ENCODE assay signal across 8 mouse cellular contexts in the genomic region with DNA sequence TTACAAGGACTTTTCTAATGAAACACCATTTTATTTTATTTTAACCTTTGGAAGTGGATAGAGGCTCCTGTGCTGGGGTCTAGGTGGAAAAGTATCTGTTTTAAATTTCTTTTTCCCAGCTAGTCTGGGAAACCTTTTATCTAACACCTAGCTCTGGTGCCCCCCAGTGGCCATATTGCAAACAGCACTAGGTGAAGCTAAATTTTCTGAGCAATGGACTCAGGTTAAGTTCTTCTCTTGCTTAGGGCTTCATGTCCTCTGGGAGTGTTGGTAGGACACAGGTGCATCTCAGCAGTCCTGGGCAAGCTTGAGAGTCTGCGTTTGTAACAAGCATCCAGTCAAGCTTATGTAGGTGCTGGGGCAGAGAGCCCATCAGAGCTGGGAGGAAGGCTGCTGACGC. TPM values are rescaled to one million over a fixed set of nuclear protein-coding genes. Genes with fewer than 3 reads are reported as not detected.
A peak's percentile ranks its signal among the peaks of the same experiment; 100 is the strongest.
DNase-seq lines count a peak whose midpoint lies in the region; ATAC-seq and TF ChIP-seq lines count a peak whose summit lies in the region.

No protein-coding gene starts in this region.

- H3K9me3 ChIP-seq in hindbrain, embryonic 10.5 days: 0 out of 2 replicates have a peak, but pooled peaks cover 2% of the 10 kb centered on the region
- H3K9me3 ChIP-seq in hindbrain, embryonic 12.5 days (replicated peaks): no peaks in the 10 kb centered on the region
- H3K9me3 ChIP-seq in limb, embryonic 14.5 days (ENCODE audit: control insufficient read depth, low read length): no peaks in the 10 kb centered on the region

- H3K4me1 ChIP-seq in hindbrain, embryonic 10.5 days (replicated peaks): peaks cover 10% of the 10 kb centered on the region; the same call in 1 of the 2 replicates
- H3K4me1 ChIP-seq in hindbrain, embryonic 12.5 days: no peaks in the 10 kb centered on the region
- H3K4me1 ChIP-seq in limb, embryonic 14.5 days (ENCODE audit: control insufficient read depth, insufficient read depth, low read length): no peaks in the 10 kb centered on the region

- H3K4me2 ChIP-seq in hindbrain, embryonic 12.5 days (replicated peaks): no peak overlapping the region
- H3K4me2 ChIP-seq in limb, embryonic 14.5 days (replicated peaks; ENCODE audit: low read depth, low read length, severe bottlenecking): no peak overlapping the region

- no peak for TF ChIP-seq POLR2A in limb, embryonic 14.5 days (IDR thresholded peaks at IDR 0.05; ENCODE audit: borderline replicate concordance, extremely low read depth, insufficient read depth, insufficient read length)

- WGBS in hindbrain, embryonic 10.5 days: 57% methylated on average over 2 of the region's 2 CpGs
- WGBS in hindbrain, embryonic 12.5 days: 54% methylated on average over 2 of the region's 2 CpGs
- WGBS in limb, embryonic 14.5 days: 53% methylated on average over 2 of the region's 2 CpGs

- H3K27me3 ChIP-seq in hindbrain, embryonic 10.5 days (ENCODE audit: insufficient read depth, poor library complexity, severe bottlenecking): no peaks in the 10 kb centered on the region
- 0 out of 2 replicates have a peak, but pooled peaks cover 4% of the 10 kb centered on the region for H3K27me3 ChIP-seq in hindbrain, embryonic 12.5 days
- no peaks in the 10 kb centered on the region for H3K27me3 ChIP-seq in limb, embryonic 14.5 days (ENCODE audit: control insufficient read depth, insufficient read depth, low read length)

- H3K36me3 ChIP-seq in hindbrain, embryonic 10.5 days: no peaks in the 10 kb centered on the region
- H3K36me3 ChIP-seq in hindbrain, embryonic 12.5 days: no peaks in the 10 kb centered on the region
- no peaks in the 10 kb centered on the region for H3K36me3 ChIP-seq in limb, embryonic 14.5 days (ENCODE audit: control insufficient read depth, insufficient read depth, low read length)

- H3K9ac ChIP-seq in hindbrain, embryonic 12.5 days: no peak overlapping the region
- no peak overlapping the region for H3K9ac ChIP-seq in limb, embryonic 14.5 days (ENCODE audit: low read depth, low read length, severe bottlenecking)

- ATAC-seq in hindbrain, embryonic 12.5 days (ENCODE audit: low FRiP score): no peak
- ATAC-seq in limb, embryonic 14.5 days (ENCODE audit: low FRiP score, low read depth): no peak; the same call in 1 of the 2 replicates

- H3K4me3 ChIP-seq in hindbrain, embryonic 10.5 days: no peak overlapping the region
- no peak overlapping the region for H3K4me3 ChIP-seq in hindbrain, embryonic 12.5 days
- H3K4me3 ChIP-seq in limb, embryonic 14.5 days (replicated peaks; ENCODE audit: low read length): no peak overlapping the region

- no peak overlapping the region for H3K27ac ChIP-seq in hindbrain, embryonic 10.5 days
- H3K27ac ChIP-seq in hindbrain, embryonic 12.5 days: no peak overlapping the region
- no peak overlapping the region for H3K27ac ChIP-seq in limb, embryonic 14.5 days (replicated peaks; ENCODE audit: low read depth, low read length)

- DNase-seq in hindbrain, embryonic 10.5 days (ENCODE audit: low spot score): peak; percentile 65
- peak; percentile 82 for DNase-seq in adipocyte (ENCODE audit: low spot score)
- DNase-seq in embryo, embryonic 11 days: peak; percentile 73
- peak; percentile 34 to 81 for DNase-seq in kidney, adult 8-10 months
- peak; percentile 69 for DNase-seq in limb, embryonic 14.5 days (ENCODE audit: low spot score)
- DNase-seq in right cerebral cortex, adult 18-20 months: peak; percentile 75
- peak; percentile 32 for DNase-seq in urinary bladder, postnatal 10 days (ENCODE audit: low spot score)

RNA-seq across cellular contexts. Expression of a gene that starts 13.0 kb away (rescaled TPM):
- 8.4 and 9.2 TPM in 2 replicates for polyA plus RNA-seq in hindbrain, embryonic 10.5 days (2016; fragmentation: Nextera tagmentation; extraction: Ambion mirVana)
- polyA plus RNA-seq in hindbrain, embryonic 12.5 days (2016; fragmentation: Nextera tagmentation; extraction: Ambion mirVana): 8.6 and 9.6 TPM in 2 replicates
- 12.8 and 16.3 TPM in 2 replicates for polyA plus RNA-seq in limb, embryonic 14.5 days (2012; rRNA removed)
- polyA plus RNA-seq in limb, embryonic 14.5 days (2014; fragmentation: Nextera tagmentation; extraction: Ambion mirVana): 10.4 and 11.2 TPM in 2 replicates

Comparison
In these comparisons a context has a peak if more than half of its experiments do, and no peak if none do; other contexts are left out.
1. DNase-seq: peak in every context shown above with its lines; median percentile 82 in adipocyte; 75 in right cerebral cortex, adult 18-20 months; 73 in embryo, embryonic 11 days; 69 in limb, embryonic 14.5 days; 65 in hindbrain, embryonic 10.5 days; 58 in kidney, adult 8-10 months; 32 in urinary bladder, postnatal 10 days.